Mouse (Mus musculus): Measurements from ENCODE around the gene Lrrc8e. TPM values are rescaled to one million over a fixed set of nuclear protein-coding genes. Genes with fewer than 3 reads are reported as not detected.
A peak's percentile ranks its signal among the peaks of the same experiment; 100 is the strongest.

Lrrc8e gene
- total and polyA plus RNA-seq, 3 experiments, result 0.29 to 0.52 (median 0.37) TPM

GRCm38 (mm10) chr8:4276111-4276465 lies 49.5 kb downstream of the Lrrc8e start:
- Histone ChIP-seq H3K36me3 (ENCODE audit: control insufficient read depth, insufficient read depth, low read length) (peaks cover 9% of the 10 kb centered on the region), H3K79me2 (replicated peaks; ENCODE audit: control insufficient read depth, insufficient read depth, low read length) (peaks cover 2% of the 10 kb centered on the region), H3K27me3 (ENCODE audit: control insufficient read depth, insufficient read depth, low read length) (no peaks in the 10 kb centered on the region), H3K9ac (ENCODE audit: low read depth, low read length) (peak overlapping the region; percentile 67), H3K4me3 (peak overlapping the region; percentile 86), H3K4me1 (ENCODE audit: control insufficient read depth, insufficient read depth, low read length) (no peaks in the 10 kb centered on the region; the same call in 1 of the 2 replicates), H3K27ac (peak overlapping the region; percentile 79)
- intact Hi-C loops (cut with DNase I), result no loop called here
- no peak for DNase-seq
- 19% methylated on average over 9 of the region's 9 CpGs for WGBS
- no peak for TF ChIP-seq POLR2A (IDR thresholded peaks at IDR 0.05; ENCODE audit: insufficient read depth, low read depth, low read length)
- no peak for TF ChIP-seq EP300 (IDR thresholded peaks at IDR 0.05; ENCODE audit: insufficient read depth, low read depth, low read length)
- TF ChIP-seq CTCF (IDR thresholded peaks at IDR 0.05), result no peak

Other genes with a start within 250 kb of the Lrrc8e start
- gene Cd209f, start 121.0 kb upstream of the Lrrc8e start, total RNA-seq (2021), result 1 to 10 TPM in 1 of 2 experiments, under 1 TPM in 1; 0.60 to 1.1 TPM
- 1.4 and 2.3 TPM in 2 replicates for gene Cd209f, start 121.0 kb upstream of the Lrrc8e start, polyA plus RNA-seq (2012; rRNA removed)
- gene Cd209g, start 92.7 kb upstream of the Lrrc8e start, total RNA-seq (2021), result under 1 TPM in 1 of 2 experiments, not detected in 1; 0.23 TPM
- 1.00 and 2.1 TPM in 2 replicates for gene Cd209g, start 92.7 kb upstream of the Lrrc8e start, polyA plus RNA-seq (2012; rRNA removed)
- 10 to 100 TPM; 20.6 to 22.3 TPM for gene Evi5l, start 60.3 kb upstream of the Lrrc8e start, total RNA-seq (2021)
- 20.2 and 27.3 TPM in 2 replicates for gene Evi5l, start 60.3 kb upstream of the Lrrc8e start, polyA plus RNA-seq (2012; rRNA removed)
- under 1 TPM in 1 of 2 experiments, not detected in 1; 0.05 TPM for gene Prr36, start 9.4 kb upstream of the Lrrc8e start, total RNA-seq (2021)
- gene Prr36, start 9.4 kb upstream of the Lrrc8e start, polyA plus RNA-seq (2012; rRNA removed), result 0.04 TPM in 1 of 2 replicates, not detected in the other
- 10 to 100 TPM; 63.8 to 65.9 TPM for gene Map2k7, start 11.9 kb downstream of the Lrrc8e start, total RNA-seq (2021)
- gene Map2k7, start 11.9 kb downstream of the Lrrc8e start, polyA plus RNA-seq (2012; rRNA removed), result 27.8 and 53.1 TPM in 2 replicates
- gene Gm49320, start 12.0 kb downstream of the Lrrc8e start, total RNA-seq (2021), result under 1 TPM in 1 of 2 experiments, not detected in 1; 0.45 TPM
- gene Gm49320, start 12.0 kb downstream of the Lrrc8e start, polyA plus RNA-seq (2012; rRNA removed), result 0.64 and 2.6 TPM in 2 replicates
- 1 to 10 TPM; 2.7 to 3.8 TPM for gene Tgfbr3l, start 21.4 kb downstream of the Lrrc8e start, total RNA-seq (2021)
- 10.0 and 12.1 TPM in 2 replicates for gene Tgfbr3l, start 21.4 kb downstream of the Lrrc8e start, polyA plus RNA-seq (2012; rRNA removed)
- gene Snapc2, start 26.3 kb downstream of the Lrrc8e start, total RNA-seq (2021), result 10 to 100 TPM; 14.7 to 16.2 TPM
- gene Snapc2, start 26.3 kb downstream of the Lrrc8e start, polyA plus RNA-seq (2012; rRNA removed), result 18.5 and 38.1 TPM in 2 replicates
- under 1 TPM; 0.60 to 0.91 TPM for gene Ctxn1, start 32.4 kb downstream of the Lrrc8e start, total RNA-seq (2021)
- gene Ctxn1, start 32.4 kb downstream of the Lrrc8e start, polyA plus RNA-seq (2012; rRNA removed), result 5.2 and 5.7 TPM in 2 replicates
- gene Timm44, start 49.1 kb downstream of the Lrrc8e start, total RNA-seq (2021), result 100 to 1,000 TPM in 1 of 2 experiments, 10 to 100 TPM in 1; 92.4 to 105 TPM
- gene Timm44, start 49.1 kb downstream of the Lrrc8e start, polyA plus RNA-seq (2012; rRNA removed), result 92.8 and 117 TPM in 2 replicates
- gene Ccl25, start 98.4 kb downstream of the Lrrc8e start, total RNA-seq (2021), result 1 to 10 TPM; 2.9 to 5.1 TPM
- 2.5 and 3.5 TPM in 2 replicates for gene Ccl25, start 98.4 kb downstream of the Lrrc8e start, polyA plus RNA-seq (2012; rRNA removed)
- gene Elavl1, start 98.6 kb downstream of the Lrrc8e start, total RNA-seq (2021), result 10 to 100 TPM; 60.0 to 61.1 TPM
- 25.9 and 32.5 TPM in 2 replicates for gene Elavl1, start 98.6 kb downstream of the Lrrc8e start, polyA plus RNA-seq (2012; rRNA removed)

Measured in heart, adult 2 months (tissue).